Mouse (Mus musculus) brain, embryonic 14.5 days (tissue): ENCODE data around the gene Arl6ip4. TPM values are rescaled to one million over a fixed set of nuclear protein-coding genes. Genes with fewer than 3 reads are reported as not detected.

Experiments used
- DNase-seq: peaks from one replicate; pipeline ENCODE4 v3.0.0-alpha.2; 2011; ENCODE audit warnings: low read depth
- CTCF ChIP-seq: fragments of 200-500 bp; IDR thresholded peaks from 2 replicates; pipeline ENCODE4 v1.5.1; 2012; ENCODE audit warnings: inconsistent platforms, mild to moderate bottlenecking, moderate library complexity, borderline replicate concordance; ENCODE audit not compliant: insufficient read depth, insufficient read length; ENCODE audit errors: extremely low read depth
- POLR2A ChIP-seq: fragments of 200-500 bp; IDR thresholded peaks from 2 replicates; pipeline ENCODE4 v1.6.1; 2012; ENCODE audit warnings: mild to moderate bottlenecking, inconsistent platforms, borderline replicate concordance; ENCODE audit not compliant: poor library complexity, insufficient read depth, insufficient read length, severe bottlenecking; ENCODE audit errors: extremely low read depth
- polyA plus RNA-seq: library from polyadenylated mRNA; depleted of rRNA; stranded (reverse); fragments of >200 nt; gene quantifications from 2 replicates; pipeline ENCODE4 v1.2.3, GENCODE M21; 2012; rRNA removed

Gene Arl6ip4
- 64.5 and 67.8 TPM in 2 replicates for polyA plus RNA-seq

DNA sequence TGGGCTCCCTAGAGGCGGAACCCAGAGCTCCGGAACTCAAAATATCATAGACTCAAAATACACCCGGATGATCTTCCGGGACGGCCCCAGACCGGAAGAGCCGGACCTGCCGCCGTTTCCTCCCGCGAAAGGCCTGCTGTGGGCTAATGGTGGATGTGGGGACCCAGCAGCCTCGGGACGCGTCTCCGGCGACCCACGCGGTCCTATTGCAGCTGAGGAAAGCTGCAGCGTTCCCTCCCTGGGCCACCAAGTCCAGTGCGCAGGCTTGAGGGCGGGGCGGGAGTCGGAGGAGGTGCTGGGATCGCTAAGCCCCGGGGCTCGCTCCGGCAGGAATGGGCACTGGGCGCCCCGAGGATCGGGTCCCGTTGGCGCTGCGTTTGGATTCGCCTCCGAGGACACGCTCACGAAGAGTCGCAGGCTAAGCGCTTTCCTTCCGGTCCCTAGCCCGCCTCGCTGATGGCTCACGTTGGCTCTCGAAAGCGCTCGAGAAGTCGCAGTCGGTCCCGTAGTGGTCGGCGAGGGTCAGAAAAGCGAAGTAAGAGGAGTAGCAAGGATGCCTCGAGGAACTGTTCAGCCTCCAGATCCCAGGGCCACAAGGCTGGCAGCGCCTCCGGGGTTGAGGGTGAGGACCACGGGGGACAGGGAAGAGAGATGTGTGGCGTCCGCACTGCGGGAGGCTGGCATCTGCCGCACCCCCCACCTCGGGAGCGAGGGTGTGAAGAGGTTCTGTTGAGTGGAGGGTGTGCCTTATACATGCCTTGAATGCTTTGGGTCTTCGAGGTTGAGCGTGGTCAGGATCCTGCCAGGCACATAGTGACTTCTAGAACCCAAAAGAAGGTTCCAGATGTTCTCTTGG lies at the start of gene Arl6ip4:
Arl6ip4 (plus strand) TSS at position 100 of the 856 bp plus-strand sequence.
- peak; percentile 94 for DNase-seq
- TF ChIP-seq POLR2A (peak; percentile 40; the same call in 1 of the 2 replicates), CTCF (no peak)

DNA sequence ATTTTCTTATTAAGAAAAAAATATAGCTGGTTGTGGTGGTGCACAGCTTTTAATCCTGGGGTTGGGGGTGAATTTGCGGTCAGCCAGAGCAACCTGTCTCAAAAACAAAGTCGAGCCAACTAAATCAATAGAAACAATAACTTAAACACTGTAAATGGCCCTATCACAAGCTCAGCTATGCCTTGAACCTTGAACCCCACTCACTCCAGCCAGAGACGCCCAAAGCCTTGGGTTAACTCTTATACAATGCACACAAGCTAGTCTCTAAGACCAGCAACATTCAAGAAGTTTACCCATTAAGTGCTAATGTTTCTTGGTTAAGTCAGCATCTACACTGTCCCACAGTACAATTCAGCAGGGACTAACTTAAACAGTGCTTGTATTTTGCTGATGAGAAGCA lies 46.2 kb upstream of the Arl6ip4 start:
- TF ChIP-seq POLR2A (no peak), CTCF (no peak)
- no peak for DNase-seq

DNA sequence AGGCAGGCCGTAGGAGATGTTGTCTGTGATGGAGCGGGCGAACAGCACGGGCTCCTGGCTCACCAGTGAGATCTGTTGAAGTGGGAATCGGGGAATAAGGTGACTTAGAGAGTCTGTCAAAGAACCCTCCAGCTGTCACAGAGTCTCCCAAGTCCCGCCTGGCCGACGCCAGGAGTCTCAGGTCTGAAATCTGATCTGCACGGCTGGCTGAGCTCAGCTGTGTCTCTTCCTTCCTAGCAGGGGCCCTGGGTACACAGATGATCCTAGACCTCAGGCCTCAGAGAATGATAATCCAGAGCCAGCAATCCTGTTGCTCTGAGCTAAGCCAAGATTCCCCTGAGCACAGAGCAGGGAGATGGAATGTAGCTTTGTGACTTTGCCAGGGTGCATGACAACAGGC lies 42.2 kb upstream of the Arl6ip4 start:
- TF ChIP-seq CTCF, result no peak
- no peak for TF ChIP-seq POLR2A
- peak; percentile 22 for DNase-seq

DNA sequence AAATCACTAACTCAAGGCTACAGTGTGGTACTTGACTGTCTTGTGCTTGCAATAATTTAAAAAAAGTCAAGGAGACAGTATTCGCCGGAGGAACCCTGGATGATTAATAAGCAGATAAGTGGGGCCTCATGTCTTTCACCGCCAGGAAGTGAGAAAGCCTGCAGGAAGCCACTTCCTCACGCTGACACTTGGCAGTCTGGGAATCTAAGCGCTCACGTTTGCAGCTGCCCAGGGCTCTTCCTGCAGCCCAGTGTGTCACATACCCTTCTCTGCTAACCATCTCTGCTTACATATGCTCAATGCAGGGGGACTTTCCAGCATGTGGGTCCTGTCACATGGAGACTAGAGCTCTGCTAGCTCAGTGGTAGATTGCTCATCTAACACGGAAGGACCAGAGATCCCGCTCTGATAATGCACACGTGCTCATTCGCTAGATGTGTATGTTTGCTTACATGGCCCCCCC lies 41.0 kb upstream of the Arl6ip4 start:
- peak; percentile 49 for DNase-seq
- no peak for TF ChIP-seq CTCF
- no peak for TF ChIP-seq POLR2A

DNA sequence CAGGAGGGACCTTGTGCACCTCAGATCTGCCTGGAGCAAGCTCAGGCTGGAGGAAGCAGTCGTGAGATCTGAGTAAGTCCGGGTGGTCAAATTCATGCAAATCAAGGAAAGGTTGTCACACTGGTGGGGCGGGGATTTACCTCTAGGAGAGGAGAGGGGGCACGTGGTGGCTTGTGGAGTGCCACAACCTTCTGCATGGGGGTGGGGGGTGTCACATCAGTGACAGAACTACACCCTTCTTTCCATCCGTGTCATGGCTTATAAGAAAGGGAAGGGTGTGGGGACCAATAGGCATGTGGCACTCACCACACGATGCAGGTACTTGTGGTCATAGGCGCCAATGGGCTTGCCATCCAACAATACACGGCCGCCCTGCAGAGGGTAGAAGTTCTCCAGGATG lies 40.2 kb upstream of the Arl6ip4 start:
- DNase-seq, result no peak
- no peak for TF ChIP-seq CTCF
- no peak for TF ChIP-seq POLR2A

DNA sequence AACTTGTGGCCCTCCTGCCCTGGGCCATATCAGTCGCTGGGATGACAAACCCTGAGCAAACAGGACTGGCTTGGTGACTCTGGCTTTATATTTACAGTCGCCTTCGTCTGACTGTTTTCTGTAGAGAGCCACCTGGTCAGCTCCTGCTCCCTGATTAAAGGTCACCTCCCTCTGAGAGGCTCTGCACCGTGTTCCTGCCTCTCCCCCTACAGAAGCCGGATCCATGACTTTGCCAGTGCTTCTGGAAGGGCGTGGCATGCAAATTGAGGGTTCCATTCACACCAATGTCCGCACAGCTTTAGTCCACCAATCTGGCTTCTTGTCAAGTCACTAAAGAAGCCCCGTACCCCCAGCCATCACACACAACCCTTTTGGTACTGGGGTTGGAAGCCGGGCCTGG lies 39.3 kb upstream of the Arl6ip4 start:
- DNase-seq, result no peak
- TF ChIP-seq POLR2A (no peak), CTCF (no peak)

DNA sequence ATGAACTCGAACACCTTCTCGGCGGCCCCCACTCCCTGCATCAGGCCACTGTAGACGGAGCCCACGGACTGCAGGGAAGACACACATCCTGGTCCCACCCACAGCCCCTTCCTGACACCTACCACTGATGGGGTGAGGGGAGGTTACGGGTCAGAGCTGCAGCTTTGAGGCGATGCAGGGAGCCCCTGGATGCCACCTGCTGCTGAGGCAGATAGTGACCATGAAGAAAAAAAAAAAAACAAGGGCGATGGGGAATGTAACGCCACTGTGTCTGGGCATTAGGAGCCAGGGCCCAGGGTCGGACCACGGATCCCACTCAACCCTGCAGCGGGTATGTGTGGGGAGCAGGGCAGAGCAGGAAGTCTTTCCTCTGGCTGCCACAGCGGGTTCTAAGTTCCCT lies 38.6 kb upstream of the Arl6ip4 start:
- no peak for DNase-seq

DNA sequence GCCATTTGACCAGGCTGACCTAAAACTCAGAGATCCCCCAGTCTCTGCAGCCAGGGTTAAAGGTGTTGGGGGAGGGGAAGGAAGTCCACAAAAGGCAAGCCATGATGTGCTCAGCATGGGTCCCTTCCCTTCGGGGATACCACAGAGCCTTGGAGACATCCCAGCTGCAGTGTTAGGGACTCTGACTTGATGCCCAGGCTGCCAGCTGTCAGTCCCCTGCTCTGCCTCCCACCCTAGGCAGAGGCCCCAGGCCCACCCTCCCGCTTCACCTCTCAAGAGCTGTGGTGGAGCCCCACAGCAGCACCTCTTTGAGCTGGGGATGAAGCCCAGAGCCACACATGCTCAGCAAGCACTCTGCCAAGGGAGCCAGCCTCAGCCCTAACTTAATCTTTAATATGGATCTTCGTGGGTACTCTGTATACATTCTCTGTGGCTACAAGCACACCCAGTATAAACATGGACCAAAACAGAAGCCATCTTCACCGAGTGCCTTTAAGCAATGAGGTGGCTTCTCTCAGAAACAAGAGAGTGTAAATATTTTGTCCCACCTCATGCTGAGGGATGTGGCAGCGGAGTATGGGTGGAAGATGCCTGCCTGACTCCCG lies 37.9 kb upstream of the Arl6ip4 start:
- TF ChIP-seq CTCF (no peak), POLR2A (no peak)
- peak; percentile 51 for DNase-seq

More for the DNA sequence above, 38.6 kb upstream of the Arl6ip4 start:
- no peak for TF ChIP-seq POLR2A
- no peak for TF ChIP-seq CTCF

DNA sequence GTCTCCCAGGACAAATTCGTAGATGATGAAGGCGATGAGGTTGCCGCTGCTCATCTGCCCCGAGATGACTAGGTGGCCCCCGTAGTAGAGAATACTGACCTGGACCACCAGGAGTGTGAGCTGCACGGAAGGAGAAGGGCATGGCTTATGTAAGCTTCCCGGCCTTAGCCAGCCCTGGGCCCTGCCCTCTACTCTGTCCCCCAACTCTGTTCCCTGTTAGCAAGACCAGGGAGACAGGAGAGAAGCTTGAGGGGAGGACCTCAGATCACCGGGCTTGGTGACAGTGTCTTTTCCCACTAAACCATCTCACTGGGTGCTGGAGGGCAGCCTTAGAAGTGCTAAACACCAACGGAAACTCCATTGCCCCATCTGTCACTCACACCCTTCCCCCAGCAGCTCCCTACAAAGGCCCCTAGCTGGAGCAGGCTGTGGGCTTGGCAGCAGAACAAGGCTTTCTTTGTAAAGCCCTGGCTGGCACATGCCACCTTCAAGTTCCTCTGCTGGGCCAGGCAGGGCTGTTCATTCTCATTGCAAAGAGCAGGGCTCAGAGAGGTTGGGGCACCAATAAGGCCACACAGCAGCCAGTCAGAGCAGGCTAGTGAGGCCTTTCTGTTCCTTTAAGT lies 37.0 kb upstream of the Arl6ip4 start:
- peak; percentile 98 for DNase-seq
- TF ChIP-seq POLR2A (no peak), CTCF (no peak)

DNA sequence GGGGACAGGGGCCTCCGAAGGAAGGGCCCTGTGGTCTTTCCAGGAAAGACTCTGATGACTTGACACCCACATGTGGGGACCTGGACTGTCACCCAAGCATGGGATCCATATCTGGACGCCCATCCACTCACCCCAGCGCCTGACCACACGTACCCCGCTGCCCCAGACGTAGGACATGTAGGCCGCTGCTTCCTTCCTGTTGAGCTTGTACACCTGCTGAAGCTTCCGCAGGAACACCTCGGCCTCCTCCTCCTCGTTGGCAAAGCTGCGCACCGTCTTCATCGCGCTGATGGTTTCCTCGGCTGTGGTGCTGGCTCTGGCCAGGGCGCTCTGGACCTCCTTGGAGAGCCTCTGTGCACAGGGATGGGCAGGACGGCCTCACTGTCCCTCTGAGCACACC lies 36.0 kb upstream of the Arl6ip4 start:
- TF ChIP-seq CTCF (no peak), POLR2A (no peak)
- DNase-seq, result no peak

DNA sequence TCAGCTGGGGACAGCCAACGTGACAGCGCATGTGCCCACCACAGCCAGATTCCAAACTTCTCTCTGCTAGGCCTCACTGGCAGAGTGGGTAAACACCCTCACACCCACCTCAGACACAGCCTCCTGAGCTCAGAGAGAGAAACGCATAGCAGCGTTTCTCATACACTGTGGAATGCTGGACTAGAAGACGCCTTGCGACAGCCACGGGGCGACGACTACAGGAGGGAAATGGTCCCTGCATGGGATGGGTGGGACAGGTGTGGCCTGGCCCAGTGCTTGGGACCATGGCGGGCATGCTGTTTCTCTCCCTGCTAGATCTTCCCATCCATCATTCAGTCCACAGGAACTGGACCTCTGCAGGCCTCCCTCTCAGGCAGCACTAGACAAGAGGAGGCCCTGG lies 33.4 kb upstream of the Arl6ip4 start:
- TF ChIP-seq POLR2A (no peak), CTCF (no peak)
- no peak for DNase-seq
